Mouse (Mus musculus): ENCODE measurements around the gene Rcn3.
"Not testable (repeated sequence)": the region's sequence is repeated elsewhere in the genome, so short reads cannot be mapped to it uniquely, and the experiment has no call there.

Gene Rcn3

DNA sequence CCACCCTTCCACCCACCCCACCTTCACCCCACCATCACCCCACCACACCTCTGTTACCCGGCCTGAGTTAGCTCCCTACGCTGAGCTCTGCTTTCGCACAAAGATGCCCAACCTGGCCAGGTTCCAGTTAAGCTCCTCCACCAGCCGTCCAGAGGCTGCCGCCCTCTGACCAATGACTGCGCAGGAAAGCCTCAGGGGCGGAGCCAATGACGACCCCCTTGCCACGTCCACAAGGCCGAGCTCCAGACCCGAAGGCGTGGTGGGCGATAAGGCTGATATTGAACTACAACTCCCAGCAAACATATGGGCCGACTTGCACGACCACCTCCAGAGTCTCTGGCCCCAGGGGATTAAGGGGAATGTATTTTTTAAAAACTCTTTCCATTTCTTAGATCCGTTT is at the start of gene Rcn3:
Gene Rcn3 (minus strand): TSS at position 174 of the 400 bp plus-strand sequence.
- DNase-seq (ENCODE audit: low spot score) = peak; percentile 92

GRCm38 (mm10) chr7:45141319-45141718 is 49.3 kb upstream of the Rcn3 start:
- DNase-seq (ENCODE audit: low spot score) = no peak

GRCm38 (mm10) chr7:45139904-45140723 is 48.1 kb upstream of the Rcn3 start:
- no peak for DNase-seq (ENCODE audit: low spot score)

DNA sequence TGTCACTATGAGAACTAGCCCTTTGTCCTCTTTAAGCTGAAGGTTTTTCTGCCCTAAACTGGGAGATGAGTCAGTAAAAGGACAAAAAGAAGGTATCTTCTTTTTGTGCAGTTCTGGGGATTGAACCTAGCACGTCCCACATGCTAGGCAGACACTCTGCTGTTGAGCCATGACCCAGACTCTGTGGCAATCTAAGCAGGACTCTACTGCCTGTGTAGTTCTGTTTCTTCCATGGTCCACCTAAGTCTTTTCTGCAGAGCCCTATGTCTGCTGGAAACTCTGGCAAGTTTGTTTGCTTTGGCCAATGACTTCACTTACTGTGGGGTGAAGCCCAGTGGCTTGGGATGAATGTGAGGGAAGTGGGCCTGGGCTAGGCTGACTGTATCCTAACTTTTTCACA is 46.4 kb upstream of the Rcn3 start:
- DNase-seq (ENCODE audit: low spot score) = no peak

DNA sequence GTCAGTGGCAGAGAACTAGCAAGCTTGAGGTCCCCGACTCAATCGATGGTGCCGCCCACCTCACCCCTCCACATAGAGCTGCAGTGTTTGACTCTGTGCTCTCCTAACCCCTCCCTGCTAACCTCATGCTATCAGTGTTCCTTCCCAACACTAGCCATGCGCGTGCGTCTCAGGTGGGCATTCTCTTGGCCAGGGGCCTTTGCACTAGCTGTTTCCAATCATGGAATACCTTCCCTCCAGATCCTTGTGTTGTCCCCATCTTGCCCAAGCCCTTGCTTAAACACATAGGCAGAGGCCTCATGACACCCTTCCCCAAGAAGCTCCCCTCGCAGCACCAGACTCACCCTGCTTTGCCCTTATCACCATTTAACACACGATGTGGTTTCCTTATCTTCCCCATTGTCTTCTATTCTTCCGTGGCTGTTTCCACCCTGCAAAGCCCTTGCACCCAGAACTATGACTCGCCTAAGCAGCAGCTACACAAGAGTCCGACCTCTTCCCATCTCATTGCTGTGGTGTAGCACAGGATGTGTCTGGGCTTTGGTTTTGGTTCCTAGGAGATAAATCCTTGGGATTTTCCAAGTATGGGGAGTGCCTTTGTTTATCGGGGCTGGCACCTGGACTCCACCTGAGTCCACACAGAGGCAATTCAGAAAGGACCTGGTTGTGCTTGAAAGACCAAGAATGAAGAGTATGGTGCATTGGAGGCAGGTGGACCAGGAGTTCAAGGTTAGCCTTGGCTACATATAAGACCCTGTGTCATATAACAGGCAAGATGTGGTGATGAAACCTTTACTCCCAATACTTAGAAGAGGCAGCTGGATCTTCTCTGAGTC is 45.4 kb upstream of the Rcn3 start:
- no peak for DNase-seq (ENCODE audit: low spot score)

DNA sequence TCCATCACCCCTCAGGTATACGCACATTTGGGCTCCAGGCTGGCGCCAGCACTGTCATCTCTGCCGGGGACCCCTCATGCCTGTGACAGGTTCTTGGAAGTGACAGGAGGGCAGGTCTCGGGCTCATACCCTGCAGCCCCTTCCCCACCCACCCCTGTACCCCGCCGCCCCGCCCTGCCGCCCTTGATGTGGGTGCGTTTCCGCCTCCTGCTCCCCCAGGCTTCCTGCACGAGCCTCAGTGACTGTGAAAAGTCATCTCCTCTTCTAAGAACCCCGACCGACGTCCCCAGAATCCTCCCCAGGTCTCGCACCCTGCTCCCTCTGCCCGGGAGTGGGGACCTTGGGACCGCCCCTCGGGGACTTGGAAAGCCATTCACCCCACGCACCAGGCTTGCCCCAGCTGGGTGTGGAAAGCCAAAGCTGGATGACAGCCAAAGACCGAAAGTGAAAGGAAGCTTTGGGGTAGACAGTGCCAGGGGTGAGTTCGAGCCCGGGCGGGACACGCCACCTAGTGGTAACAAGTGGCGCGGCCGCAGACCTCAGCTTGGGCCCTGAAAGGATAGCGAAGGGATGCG is 44.1 kb upstream of the Rcn3 start, which contains the start of the genes Gm45713 and Flt3l:
Gene Gm45713 (minus strand): TSS at position 239 of the 575 bp plus-strand sequence.
Gene Flt3l (minus strand): TSS at position 440 of the 575 bp plus-strand sequence.
- peak; percentile 89 for DNase-seq (ENCODE audit: low spot score)

GRCm38 (mm10) chr7:45135370-45135769 is 43.3 kb upstream of the Rcn3 start:
- DNase-seq (ENCODE audit: low spot score) = no peak

GRCm38 (mm10) chr7:45134544-45135026 is 42.6 kb upstream of the Rcn3 start:
- peak; percentile 70 for DNase-seq (ENCODE audit: low spot score)

- DNase-seq (ENCODE audit: low spot score) = no peak
Measured at GRCm38 (mm10) chr7:45133446-45134159, 41.6 kb upstream of the Rcn3 start.

GRCm38 (mm10) chr7:45131850-45132249 is 39.8 kb upstream of the Rcn3 start:
- DNase-seq (ENCODE audit: low spot score) = no peak

- DNase-seq (ENCODE audit: low spot score) = no peak
Measured at GRCm38 (mm10) chr7:45129776-45130512, 37.9 kb upstream of the Rcn3 start.

GRCm38 (mm10) chr7:45129318-45129717 is 37.3 kb upstream of the Rcn3 start:
- DNase-seq (ENCODE audit: low spot score) = no peak

- DNase-seq (ENCODE audit: low spot score) = peak; percentile 100
Measured at GRCm38 (mm10) chr7:45128624-45129246, 36.7 kb upstream of the Rcn3 start, which contains the start of gene Rpl13a. TSS of gene Rpl13a (minus strand) at chr7:45128761.

GRCm38 (mm10) chr7:45127700-45128224 is 35.7 kb upstream of the Rcn3 start:
- DNase-seq (ENCODE audit: low spot score) = no peak

DNA sequence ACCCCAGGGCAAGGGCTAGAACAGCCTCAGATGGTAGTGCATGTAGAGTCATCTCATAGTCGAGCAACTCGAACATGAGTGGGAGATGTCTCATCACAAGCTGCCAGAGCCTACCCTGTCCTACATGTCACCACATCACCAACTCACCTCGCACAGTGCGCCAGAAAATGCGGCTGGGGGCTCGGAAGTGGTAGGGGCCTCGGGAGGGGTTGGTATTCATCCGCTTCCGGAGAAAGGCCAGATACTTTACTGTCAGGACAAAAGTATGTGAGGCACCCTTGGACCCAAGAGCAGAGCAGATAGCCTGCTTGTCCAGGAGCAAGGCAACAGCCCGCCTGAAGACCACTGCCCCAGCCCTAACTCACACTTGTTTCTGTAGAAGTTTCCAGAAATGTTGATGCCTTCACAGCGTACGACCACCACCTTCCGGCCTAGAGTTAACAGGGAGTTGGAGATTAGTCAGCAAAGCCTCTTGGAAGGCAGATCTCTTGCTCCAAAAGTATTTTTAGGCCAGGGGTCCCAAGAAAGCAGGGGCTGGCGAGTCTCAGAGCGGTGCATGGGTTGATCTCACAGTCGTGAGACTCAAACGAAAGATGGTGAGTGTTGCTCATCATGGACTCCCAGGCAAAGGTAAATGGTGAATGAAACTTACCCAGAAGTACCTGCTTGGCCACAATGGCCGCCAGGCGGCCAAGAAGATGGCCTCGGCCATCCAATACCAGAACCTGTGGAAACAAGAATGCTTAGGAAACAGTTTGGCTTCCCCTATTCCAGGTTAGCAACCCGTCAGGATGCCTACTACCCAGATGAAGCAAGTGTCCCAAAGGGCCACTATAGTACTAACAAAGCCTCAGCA is 35.1 kb upstream of the Rcn3 start:
- DNase-seq (ENCODE audit: low spot score) = no peak

DNA sequence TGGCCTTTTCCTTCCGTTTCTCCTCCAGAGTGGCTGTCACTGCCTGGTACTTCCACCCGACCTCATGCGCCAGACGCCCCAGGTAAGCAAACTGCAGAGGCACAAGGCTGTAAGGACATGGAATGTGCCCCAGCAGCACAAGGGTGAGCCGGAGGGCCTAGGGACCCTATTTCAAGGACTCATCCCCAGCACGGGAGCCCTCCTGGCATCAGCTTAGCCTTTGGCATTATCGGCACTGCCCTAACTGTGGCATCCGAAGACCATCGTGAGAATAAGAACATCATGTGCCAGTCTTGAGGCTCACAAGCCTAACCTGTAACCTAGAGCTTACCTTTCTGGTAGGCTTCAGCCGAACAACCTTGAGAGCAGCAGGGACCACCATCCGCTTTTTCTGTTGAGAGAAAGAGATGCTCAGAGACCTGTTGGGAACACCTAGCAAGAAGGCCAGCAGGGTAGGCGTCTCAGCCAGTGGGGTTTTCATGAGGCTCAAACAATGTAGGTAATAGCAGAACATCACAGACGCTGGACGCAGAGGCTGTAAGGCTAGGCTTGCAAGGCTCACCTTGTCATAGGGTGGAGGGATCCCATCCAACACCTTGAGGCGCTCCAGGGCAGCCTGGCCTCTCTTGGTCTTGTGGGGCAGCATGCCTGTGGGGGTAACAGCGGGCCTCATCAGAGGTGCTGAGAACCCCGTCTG is 34.3 kb upstream of the Rcn3 start:
- no peak for DNase-seq (ENCODE audit: low spot score)

GRCm38 (mm10) chr7:45125649-45126048 is 33.6 kb upstream of the Rcn3 start:
- DNase-seq (ENCODE audit: low spot score) = not testable (repeated sequence)

GRCm38 (mm10) chr7:45125144-45125600 is 33.2 kb upstream of the Rcn3 start:
- peak; percentile 64 for DNase-seq (ENCODE audit: low spot score)
